Mouse (Mus musculus): Measurements from ENCODE around the gene Meltf. TPM values are rescaled to one million over a fixed set of nuclear protein-coding genes. Genes with fewer than 3 reads are reported as not detected.
"Not testable (repeated sequence)": the region's sequence is repeated elsewhere in the genome, so short reads cannot be mapped to it uniquely, and the experiment has no call there.

The Meltf gene
- polyA plus RNA-seq, 1 experiment, result not detected

- no peak overlapping the region for H3K4me3 ChIP-seq (ENCODE audit: insufficient read depth, poor library complexity, severe bottlenecking)
- peaks cover 14% of the 10 kb centered on the region for H3K27me3 ChIP-seq (ENCODE audit: control insufficient read depth, insufficient read depth, insufficient read length)
- no peak overlapping the region for H3ac ChIP-seq (ENCODE audit: control insufficient read depth, insufficient read length, low read depth)
- no peaks in the 10 kb centered on the region for H3K36me3 ChIP-seq (ENCODE audit: control insufficient read depth, insufficient read depth)
- H3K79me2 ChIP-seq (ENCODE audit: control insufficient read depth, insufficient read depth), result no peaks in the 10 kb centered on the region
- TF ChIP-seq CTCF (IDR thresholded peaks at IDR 0.05; ENCODE audit: control insufficient read depth, insufficient read depth, insufficient read length) (no peak), MYOD1 (IDR thresholded peaks at IDR 0.05; ENCODE audit: control insufficient read depth, insufficient read length, low read depth) (no peak), MYOG (IDR thresholded peaks at IDR 0.05; ENCODE audit: control insufficient read depth, extremely low read depth, insufficient read length) (no peak), MAX (IDR thresholded peaks at IDR 0.05) (no peak), CEBPB (IDR thresholded peaks at IDR 0.05; ENCODE audit: low read depth) (no peak), USF1 (IDR thresholded peaks at IDR 0.05; ENCODE audit: low read depth) (no peak), FOSL1 (IDR thresholded peaks at IDR 0.05; ENCODE audit: insufficient read depth, low read length, poor library complexity, severe bottlenecking) (no peak)
- no peaks in the 10 kb centered on the region for H3K79me3 ChIP-seq (ENCODE audit: low read depth)
Observed at GRCm38 (mm10) chr16:31936568-31936967, 58.0 kb downstream of the Meltf start.

GRCm38 (mm10) chr16:31938856-31939255, 60.2 kb downstream of the Meltf start:
- TF ChIP-seq MAX (IDR thresholded peaks at IDR 0.05) (no peak), FOSL1 (IDR thresholded peaks at IDR 0.05; ENCODE audit: insufficient read depth, low read length, poor library complexity, severe bottlenecking) (no peak), MYOG (IDR thresholded peaks at IDR 0.05; ENCODE audit: control insufficient read depth, extremely low read depth, insufficient read length) (no peak), USF1 (IDR thresholded peaks at IDR 0.05; ENCODE audit: low read depth) (no peak), CEBPB (IDR thresholded peaks at IDR 0.05; ENCODE audit: low read depth) (no peak), MYOD1 (IDR thresholded peaks at IDR 0.05; ENCODE audit: control insufficient read depth, insufficient read length, low read depth) (no peak), CTCF (IDR thresholded peaks at IDR 0.05; ENCODE audit: control insufficient read depth, insufficient read depth, insufficient read length) (no peak)
- Histone ChIP-seq H3K36me3 (ENCODE audit: control insufficient read depth, insufficient read depth) (no peaks in the 10 kb centered on the region), H3K27me3 (ENCODE audit: control insufficient read depth, insufficient read depth, insufficient read length) (peaks cover 10% of the 10 kb centered on the region)

GRCm38 (mm10) chr16:31940586-31940985, 62.0 kb downstream of the Meltf start:
- Histone ChIP-seq H3K27me3 (ENCODE audit: control insufficient read depth, insufficient read depth, insufficient read length) (no peaks in the 10 kb centered on the region), H3ac (ENCODE audit: control insufficient read depth, insufficient read length, low read depth) (no peak overlapping the region), H3K79me2 (ENCODE audit: control insufficient read depth, insufficient read depth) (peaks cover 6% of the 10 kb centered on the region), H3K36me3 (ENCODE audit: control insufficient read depth, insufficient read depth) (no peaks in the 10 kb centered on the region), H3K79me3 (ENCODE audit: low read depth) (no peaks in the 10 kb centered on the region), H3K4me3 (ENCODE audit: insufficient read depth, poor library complexity, severe bottlenecking) (no peak overlapping the region)
- no peak for TF ChIP-seq MYOD1 (IDR thresholded peaks at IDR 0.05; ENCODE audit: control insufficient read depth, insufficient read length, low read depth)
- TF ChIP-seq USF1 (IDR thresholded peaks at IDR 0.05; ENCODE audit: low read depth), result no peak
- no peak for TF ChIP-seq MAX (IDR thresholded peaks at IDR 0.05)
- TF ChIP-seq MYOG (IDR thresholded peaks at IDR 0.05; ENCODE audit: control insufficient read depth, extremely low read depth, insufficient read length), result no peak
- TF ChIP-seq CEBPB (IDR thresholded peaks at IDR 0.05; ENCODE audit: low read depth), result no peak
- no peak for TF ChIP-seq FOSL1 (IDR thresholded peaks at IDR 0.05; ENCODE audit: insufficient read depth, low read length, poor library complexity, severe bottlenecking)
- TF ChIP-seq CTCF (IDR thresholded peaks at IDR 0.05; ENCODE audit: control insufficient read depth, insufficient read depth, insufficient read length), result no peak

More at GRCm38 (mm10) chr16:31938856-31939255, 60.2 kb downstream of the Meltf start:
- Histone ChIP-seq H3K4me3 (ENCODE audit: insufficient read depth, poor library complexity, severe bottlenecking) (no peak overlapping the region), H3ac (ENCODE audit: control insufficient read depth, insufficient read length, low read depth) (no peak overlapping the region), H3K79me2 (ENCODE audit: control insufficient read depth, insufficient read depth) (no peaks in the 10 kb centered on the region), H3K79me3 (ENCODE audit: low read depth) (no peaks in the 10 kb centered on the region)

GRCm38 (mm10) chr16:31943980-31944379, 65.4 kb downstream of the Meltf start:
- no peaks in the 10 kb centered on the region for H3K27me3 ChIP-seq (ENCODE audit: control insufficient read depth, insufficient read depth, insufficient read length)
- H3K4me3 ChIP-seq (ENCODE audit: insufficient read depth, poor library complexity, severe bottlenecking), result no peak overlapping the region
- TF ChIP-seq MYOG (IDR thresholded peaks at IDR 0.05; ENCODE audit: control insufficient read depth, extremely low read depth, insufficient read length) (no peak), CTCF (IDR thresholded peaks at IDR 0.05; ENCODE audit: control insufficient read depth, insufficient read depth, insufficient read length) (peak; percentile 67)
- H3K36me3 ChIP-seq (ENCODE audit: control insufficient read depth, insufficient read depth), result no peaks in the 10 kb centered on the region
- H3K79me2 ChIP-seq (ENCODE audit: control insufficient read depth, insufficient read depth), result peaks cover 40% of the 10 kb centered on the region
- H3ac ChIP-seq (ENCODE audit: control insufficient read depth, insufficient read length, low read depth), result no peak overlapping the region
- peaks cover 20% of the 10 kb centered on the region for H3K79me3 ChIP-seq (ENCODE audit: low read depth)

GRCm38 (mm10) chr16:31944698-31945255, 66.2 kb downstream of the Meltf start:
- Histone ChIP-seq H3ac (ENCODE audit: control insufficient read depth, insufficient read length, low read depth) (no peak overlapping the region), H3K36me3 (ENCODE audit: control insufficient read depth, insufficient read depth) (no peaks in the 10 kb centered on the region), H3K79me2 (ENCODE audit: control insufficient read depth, insufficient read depth) (peaks cover 48% of the 10 kb centered on the region), H3K79me3 (ENCODE audit: low read depth) (peaks cover 28% of the 10 kb centered on the region), H3K4me3 (ENCODE audit: insufficient read depth, poor library complexity, severe bottlenecking) (no peak overlapping the region), H3K27me3 (ENCODE audit: control insufficient read depth, insufficient read depth, insufficient read length) (no peaks in the 10 kb centered on the region)
- TF ChIP-seq CEBPB (IDR thresholded peaks at IDR 0.05; ENCODE audit: low read depth) (no peak), MYOG (IDR thresholded peaks at IDR 0.05; ENCODE audit: control insufficient read depth, extremely low read depth, insufficient read length) (no peak)

GRCm38 (mm10) chr16:31945372-31945771, 66.8 kb downstream of the Meltf start:
- TF ChIP-seq MYOD1 (IDR thresholded peaks at IDR 0.05; ENCODE audit: control insufficient read depth, insufficient read length, low read depth) (no peak), MAX (IDR thresholded peaks at IDR 0.05) (no peak), FOSL1 (IDR thresholded peaks at IDR 0.05; ENCODE audit: insufficient read depth, low read length, poor library complexity, severe bottlenecking) (no peak), MYOG (IDR thresholded peaks at IDR 0.05; ENCODE audit: control insufficient read depth, extremely low read depth, insufficient read length) (no peak), USF1 (IDR thresholded peaks at IDR 0.05; ENCODE audit: low read depth) (no peak), CEBPB (IDR thresholded peaks at IDR 0.05; ENCODE audit: low read depth) (no peak), CTCF (IDR thresholded peaks at IDR 0.05; ENCODE audit: control insufficient read depth, insufficient read depth, insufficient read length) (no peak)
- Histone ChIP-seq H3ac (ENCODE audit: control insufficient read depth, insufficient read length, low read depth) (no peak overlapping the region), H3K4me3 (ENCODE audit: insufficient read depth, poor library complexity, severe bottlenecking) (no peak overlapping the region), H3K79me2 (ENCODE audit: control insufficient read depth, insufficient read depth) (peaks cover 54% of the 10 kb centered on the region), H3K27me3 (ENCODE audit: control insufficient read depth, insufficient read depth, insufficient read length) (no peaks in the 10 kb centered on the region), H3K36me3 (ENCODE audit: control insufficient read depth, insufficient read depth) (peaks cover 5% of the 10 kb centered on the region), H3K79me3 (ENCODE audit: low read depth) (peaks cover 34% of the 10 kb centered on the region)

GRCm38 (mm10) chr16:31945986-31946385, 67.4 kb downstream of the Meltf start:
- H3K79me3 ChIP-seq (ENCODE audit: low read depth), result peaks cover 40% of the 10 kb centered on the region
- not testable (repeated sequence) for H3K4me3 ChIP-seq (ENCODE audit: insufficient read depth, poor library complexity, severe bottlenecking)
- peaks cover 11% of the 10 kb centered on the region for H3K36me3 ChIP-seq (ENCODE audit: control insufficient read depth, insufficient read depth)

More at GRCm38 (mm10) chr16:31945986-31946385, 67.4 kb downstream of the Meltf start:
- H3K27me3 ChIP-seq (ENCODE audit: control insufficient read depth, insufficient read depth, insufficient read length); H3ac ChIP-seq (ENCODE audit: control insufficient read depth, insufficient read length, low read depth): not testable (repeated sequence)
- peaks cover 60% of the 10 kb centered on the region for H3K79me2 ChIP-seq (ENCODE audit: control insufficient read depth, insufficient read depth)

All from C2C12 (cell line).